Mouse (Mus musculus) frontal cortex, postnatal 36 days (tissue): ENCODE measurements at regions not wholly inside any gene's neighbourhood (a gene's known extent, or its start where the extent isn't known, plus 50 kb on each side); places are given as distances from the start of the nearest gene placed in this dataset.
A peak's percentile ranks its signal among the peaks of the same experiment; 100 is the strongest.
"Not testable (repeated sequence)": the region's sequence is repeated elsewhere in the genome, so short reads cannot be mapped to it uniquely, and the experiment has no call there.

Experiments used
- DNase-seq, 2 experiments: peaks; one replicate each; pipeline ENCODE4 v3.0.0; 2022; ENCODE audit warnings: low spot score in 2 of 2

DNA sequence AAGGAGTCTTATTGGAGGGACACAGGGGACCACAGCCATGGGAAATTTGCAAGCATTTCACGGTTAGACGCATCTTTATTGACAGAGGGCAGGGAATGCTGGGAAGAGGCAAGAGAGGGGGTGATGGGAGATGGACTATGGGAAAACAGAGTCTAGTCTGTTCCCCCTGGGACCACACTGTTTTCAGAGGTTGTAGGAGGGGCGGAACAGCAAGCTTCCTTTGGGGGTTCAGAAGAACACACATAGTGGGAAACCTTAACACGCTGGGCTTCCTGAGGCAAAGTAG is 183.7 kb upstream of the Rpl38 start:
- DNase-seq, result no peak

- DNase-seq, result peak; percentile 50 to 70
Measured at GRCm38 (mm10) chr11:114483823-114484667, 184.3 kb upstream of the Rpl38 start.

DNA sequence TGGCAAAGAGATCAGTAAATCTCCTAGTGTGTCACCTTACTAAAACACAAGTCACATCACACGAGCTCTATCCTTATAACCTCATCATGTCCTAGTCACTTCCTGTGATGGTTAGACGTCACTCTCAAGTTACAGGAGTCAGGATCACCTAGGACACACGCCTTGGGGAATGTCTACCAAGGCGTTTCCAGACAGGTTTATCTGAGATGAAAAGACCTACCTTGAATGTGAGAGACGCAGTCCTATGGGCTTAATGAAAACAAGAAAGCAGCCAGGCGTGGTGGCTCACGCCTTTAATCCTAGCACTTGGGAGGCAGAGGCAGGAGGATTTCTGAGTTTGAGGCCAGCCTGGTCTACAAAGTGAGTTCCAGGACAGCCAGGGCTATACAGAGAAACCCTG is 185.0 kb upstream of the Rpl38 start:
- not testable (repeated sequence) for DNase-seq

- no peak for DNase-seq
Measured at GRCm38 (mm10) chr11:114482070-114482469, 186.3 kb upstream of the Rpl38 start.

DNA sequence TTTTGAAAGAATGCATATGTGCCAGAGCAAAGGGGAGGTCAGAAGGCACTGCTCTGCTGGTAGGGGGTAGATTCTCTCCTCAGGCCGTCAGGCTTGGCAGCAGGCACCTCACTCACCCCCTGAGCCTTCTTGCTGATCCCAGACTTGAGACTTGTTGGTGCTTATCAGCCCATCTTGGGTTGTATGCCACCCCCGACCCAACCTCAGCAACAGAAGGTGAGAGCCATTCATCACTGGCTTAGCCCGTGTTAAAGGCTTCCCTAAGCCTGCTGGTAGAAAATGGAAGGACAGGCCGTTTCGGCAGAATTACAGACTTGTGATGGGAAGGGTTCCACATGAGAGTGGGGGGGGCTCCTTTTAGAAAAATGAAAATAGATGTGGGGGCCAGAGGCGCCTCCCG is 187.3 kb upstream of the Rpl38 start:
- no peak for DNase-seq

DNA sequence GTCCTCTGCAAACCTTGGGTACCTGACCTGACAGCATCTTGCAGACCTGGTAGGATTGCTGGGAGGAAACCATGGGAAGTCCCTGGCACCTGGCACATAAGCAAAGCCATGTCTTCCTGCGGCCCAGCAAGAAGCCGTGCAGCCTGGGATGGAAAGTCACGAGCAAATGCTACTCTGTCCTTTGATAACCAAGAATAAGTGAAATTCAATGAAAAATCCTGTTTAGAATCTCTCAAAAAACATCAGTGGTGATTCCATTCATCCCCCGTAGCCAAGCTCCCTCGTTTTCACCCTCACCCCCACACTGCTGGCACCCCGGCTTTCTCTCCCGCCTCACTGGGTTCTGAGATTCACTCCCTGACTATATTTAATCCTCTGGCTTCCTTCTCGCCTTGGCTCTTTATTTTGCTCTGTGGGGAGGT is 188.2 kb upstream of the Rpl38 start:
- peak; percentile 55 to 65 for DNase-seq

DNA sequence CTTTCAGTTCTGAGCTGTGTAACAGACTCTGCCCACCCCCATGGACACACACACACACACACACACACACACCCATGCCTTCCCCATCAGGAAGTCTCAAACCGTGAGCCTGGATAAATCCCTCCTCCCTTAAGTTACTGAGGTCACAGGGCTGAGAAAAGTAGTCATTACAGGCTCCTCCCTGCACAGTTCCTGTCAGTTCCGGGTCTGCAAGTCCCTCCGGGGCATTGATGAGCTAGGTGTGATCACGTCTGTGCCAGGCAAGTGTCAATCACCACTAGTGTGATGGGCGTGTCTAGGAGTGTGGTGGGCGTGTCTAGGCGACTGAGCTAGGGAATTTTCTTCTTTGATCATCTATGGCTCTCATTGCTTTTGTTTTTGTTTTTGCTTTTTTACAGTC is 189.6 kb upstream of the Rpl38 start:
- DNase-seq, result no peak

DNA sequence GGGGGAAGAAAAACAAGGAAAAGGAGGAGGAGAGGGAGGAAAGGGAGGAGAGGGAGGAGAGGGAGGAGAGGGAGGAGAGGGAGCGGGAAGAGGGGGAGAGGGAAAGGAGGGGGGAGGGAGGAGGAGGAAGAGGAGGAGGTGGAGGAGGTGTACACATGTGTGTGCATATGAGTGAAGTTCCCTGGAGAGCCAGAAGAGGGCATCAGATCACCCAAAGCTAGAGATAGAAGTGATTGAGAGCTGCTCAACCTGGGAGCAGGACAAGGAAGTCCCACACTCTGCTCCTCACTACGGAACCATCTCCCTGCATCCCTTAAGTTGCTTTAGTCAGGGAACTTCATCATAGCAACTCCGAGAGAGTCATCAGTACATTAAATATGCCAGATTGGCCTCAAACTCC is 191.0 kb upstream of the Rpl38 start:
- no peak for DNase-seq

DNA sequence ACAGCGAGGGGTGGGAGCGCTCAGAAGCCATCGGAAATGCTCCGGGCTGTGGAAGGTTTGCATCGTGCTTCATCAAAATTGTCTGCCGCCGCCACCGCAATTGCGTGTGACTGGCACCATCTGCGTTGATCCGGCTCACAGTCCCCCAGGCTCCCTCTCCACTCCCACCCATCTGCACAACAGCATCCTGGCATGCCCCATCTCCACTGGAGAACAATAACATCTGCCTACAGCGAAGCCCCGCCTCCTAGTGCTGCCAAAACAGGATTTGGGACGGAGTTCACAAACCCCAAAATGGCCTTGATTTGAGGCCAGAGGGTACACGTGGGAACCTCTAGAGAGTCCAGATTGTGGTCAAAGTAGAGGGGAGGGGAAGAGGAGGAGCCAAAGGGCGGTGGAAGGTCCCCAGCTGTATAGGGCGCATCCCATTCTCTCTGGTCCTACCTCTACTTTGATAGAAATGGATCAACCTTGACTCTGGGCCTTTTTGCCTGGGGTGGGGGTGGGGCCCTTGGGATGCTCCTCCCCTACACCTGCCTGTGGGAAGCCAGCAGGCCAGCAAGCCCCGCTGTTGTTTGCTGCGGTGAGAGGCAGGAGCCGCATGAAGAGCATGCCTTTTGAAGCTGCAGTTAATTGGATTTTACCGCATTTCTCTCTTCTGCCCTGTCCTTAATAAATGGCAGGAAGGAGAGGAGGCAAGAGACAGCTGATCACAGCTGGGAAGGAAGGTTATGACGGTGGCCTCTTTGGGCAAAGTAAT is 195.6 kb upstream of the Rpl38 start:
- no peak for DNase-seq

- DNase-seq, result peak; percentile 60 to 62
Measured at GRCm38 (mm10) chr11:114468394-114468793, 199.9 kb upstream of the Rpl38 start.

DNA sequence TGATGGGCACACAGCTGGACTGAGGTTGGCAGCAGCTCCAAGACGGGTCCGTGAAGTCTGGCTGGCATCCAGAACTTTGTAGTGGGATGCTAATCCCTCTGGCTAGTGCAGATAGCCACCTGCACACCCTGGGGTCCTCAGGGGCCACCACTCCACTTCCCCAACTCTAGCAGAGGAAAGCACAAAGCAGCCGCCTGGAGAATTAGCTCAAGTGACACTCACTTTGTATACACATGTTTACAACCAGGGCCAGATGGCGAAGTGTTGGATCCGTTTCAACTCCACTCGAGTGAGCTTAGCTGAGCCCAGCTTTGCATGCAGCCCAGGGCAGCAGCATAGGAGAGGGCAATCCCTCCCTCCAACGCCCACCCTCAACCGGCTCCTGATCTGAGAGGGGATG is 200.5 kb upstream of the Rpl38 start:
- DNase-seq, result peak; percentile 45 to 52

DNA sequence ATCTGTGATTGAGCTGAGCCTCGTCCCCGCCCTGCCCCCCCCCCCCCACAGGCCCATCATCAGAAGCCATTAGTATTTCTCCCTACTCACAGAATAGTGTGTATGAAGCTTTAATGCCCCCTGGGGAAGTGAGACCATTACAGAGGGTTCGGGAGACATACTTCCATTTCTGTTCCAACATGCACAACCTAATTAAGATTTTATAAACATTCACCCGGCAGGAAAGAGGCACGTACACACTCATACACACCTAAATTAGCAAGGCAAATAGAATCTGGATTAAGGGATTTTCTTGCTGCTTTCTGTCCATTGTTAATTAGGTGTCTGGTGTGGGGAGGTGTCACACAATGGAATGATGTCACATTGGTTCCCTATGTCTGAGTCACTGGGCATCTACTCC is 202.8 kb upstream of the Rpl38 start:
- no peak for DNase-seq

GRCm38 (mm10) chr11:114462755-114463374 is 205.5 kb upstream of the Rpl38 start:
- DNase-seq, result no peak

- DNase-seq, result no peak
Measured at GRCm38 (mm10) chr11:114454876-114455330, 213.4 kb upstream of the Rpl38 start.

GRCm38 (mm10) chr11:114448776-114449401 is 219.4 kb upstream of the Rpl38 start:
- peak; percentile 68 to 69 for DNase-seq

DNA sequence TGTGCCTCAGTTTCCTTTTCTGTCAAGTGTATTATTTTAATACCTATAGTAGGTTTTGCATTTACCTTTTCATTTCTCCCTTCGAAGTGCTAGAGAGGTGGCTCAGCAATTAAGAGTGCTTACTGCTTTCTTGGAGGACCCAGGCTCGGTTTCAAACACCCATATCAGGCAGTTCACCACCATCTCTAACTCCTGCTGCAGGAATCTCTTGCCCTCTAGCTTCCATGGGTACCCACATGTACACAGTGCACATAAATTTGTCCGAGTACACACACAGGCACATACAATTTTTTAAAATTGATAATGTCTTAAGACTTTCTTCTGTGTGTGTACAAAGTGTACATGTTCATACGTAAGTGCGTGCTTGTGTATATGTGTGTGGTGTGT is 220.9 kb upstream of the Rpl38 start:
- DNase-seq, result no peak

DNA sequence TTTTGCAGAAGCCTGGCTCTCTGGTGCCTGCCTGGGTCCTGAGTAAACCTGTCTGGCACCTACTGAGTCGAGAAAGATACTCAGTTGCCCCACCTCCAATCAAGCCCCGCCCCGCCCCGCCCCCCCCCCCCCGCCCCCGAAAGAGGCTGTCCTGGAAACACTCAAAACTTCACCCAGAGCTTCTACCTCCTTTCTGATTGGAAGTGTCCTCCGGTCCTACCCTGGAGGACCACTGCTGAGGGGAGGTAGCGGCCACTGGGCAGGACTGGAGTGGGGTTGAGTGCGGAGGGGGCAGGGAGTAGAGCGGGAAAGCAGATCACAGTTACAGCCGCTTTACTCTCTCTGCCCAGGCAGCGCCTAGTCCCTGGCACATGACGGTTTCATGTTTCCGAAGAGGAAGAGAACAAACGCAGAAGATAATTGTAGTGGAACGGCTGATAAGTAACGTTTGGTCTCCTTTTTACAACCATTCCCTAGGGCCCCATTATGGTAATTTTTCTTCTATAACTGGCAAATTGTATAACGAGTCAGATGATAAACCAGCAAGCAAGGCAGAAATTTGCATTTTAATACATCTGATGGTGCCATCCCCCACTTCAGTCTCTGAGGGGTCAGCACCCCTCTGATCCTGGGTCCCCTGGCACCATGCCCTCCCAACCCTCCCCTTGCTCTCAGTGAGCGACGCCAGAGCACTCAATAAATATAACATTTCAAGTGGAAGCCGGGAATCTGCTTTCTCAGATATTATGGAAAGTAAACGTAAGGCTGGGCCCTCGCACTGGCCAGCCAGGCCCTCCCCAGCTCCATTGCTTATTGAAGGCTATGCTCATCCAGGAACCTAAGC is 221.5 kb upstream of the Rpl38 start:
- DNase-seq, result no peak

DNA sequence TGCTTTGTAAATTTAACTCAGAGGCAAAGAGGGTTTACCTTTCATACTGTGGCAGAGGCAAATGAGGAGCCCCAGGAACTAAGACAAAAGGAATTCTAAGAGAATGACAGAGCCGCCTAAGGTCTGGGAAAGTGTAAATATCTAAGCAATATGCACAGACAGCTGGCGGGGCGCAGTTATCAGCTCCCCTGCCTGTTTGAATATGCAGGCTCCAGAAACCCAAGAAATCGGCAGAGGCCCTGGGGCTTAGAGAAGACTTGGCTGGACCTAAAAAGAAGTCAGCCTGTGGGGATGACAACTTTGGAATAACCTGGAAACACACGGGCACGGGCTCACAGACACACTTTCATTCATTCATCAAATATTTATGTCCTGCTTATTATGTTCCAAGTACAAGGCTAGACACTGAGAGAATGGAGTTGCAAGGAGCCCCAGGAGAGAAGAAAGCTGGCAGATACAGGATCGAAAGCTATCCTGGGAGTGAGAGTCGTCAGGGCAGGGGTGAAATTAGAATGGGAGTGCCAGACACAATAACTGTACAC is 222.2 kb upstream of the Rpl38 start:
- no peak for DNase-seq

DNA sequence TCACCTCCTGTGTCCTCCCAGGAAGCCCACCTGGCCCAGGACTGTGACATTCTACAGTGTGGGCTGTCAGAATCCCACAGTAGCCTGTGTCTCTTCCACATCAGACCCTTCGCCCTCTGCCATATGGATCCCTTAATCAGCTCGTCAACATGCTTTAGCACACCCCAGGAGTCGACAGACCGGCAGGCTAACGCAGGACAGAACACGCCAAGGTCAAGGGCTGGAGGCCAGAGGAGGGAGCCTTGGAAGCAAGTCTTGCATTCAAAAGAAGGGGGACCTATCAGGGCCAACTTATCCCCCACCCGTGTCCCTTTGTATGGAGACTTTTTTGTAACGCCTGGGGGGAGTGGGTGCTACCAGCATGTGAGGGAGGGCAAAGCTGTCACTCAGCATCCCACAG is 224.1 kb upstream of the Rpl38 start:
- DNase-seq, result no peak

GRCm38 (mm10) chr11:114443444-114443843 is 224.9 kb upstream of the Rpl38 start:
- DNase-seq, result no peak

DNA sequence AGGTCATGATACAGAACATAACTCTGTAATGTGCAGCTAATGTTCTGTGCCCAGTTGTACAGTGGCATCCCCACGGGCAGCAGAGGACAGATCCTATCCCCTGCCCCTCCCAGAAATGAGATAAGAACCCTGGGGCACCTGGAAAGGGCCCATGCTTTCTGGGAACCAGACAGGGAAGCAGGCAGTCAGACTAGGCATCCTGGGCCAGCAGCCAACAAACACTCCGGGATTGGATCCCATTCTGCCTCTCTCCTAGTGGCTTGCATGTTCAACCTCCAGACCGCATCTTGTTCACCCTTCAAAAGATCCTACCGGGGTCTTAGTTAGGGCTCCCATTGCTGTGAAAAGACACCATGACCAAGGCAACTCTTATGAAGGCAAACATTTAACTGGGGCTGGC is 229.0 kb upstream of the Rpl38 start:
- DNase-seq, result no peak
